Mouse (Mus musculus) left cerebral cortex, postnatal 25 days (tissue): ENCODE data around the gene Klhl32. TPM values are rescaled to one million over a fixed set of nuclear protein-coding genes. Genes with fewer than 3 reads are reported as not detected.

Source experiments
- DNase-seq, 2 experiments: peaks; one replicate each; pipeline ENCODE4 v3.0.0; 2022; ENCODE audit warnings: low spot score in 2 of 2, mixed read lengths in 1 of 2
- intact Hi-C: fragments of 180-260 bp; cut with DNase I; formaldehyde crosslinking; loops from one replicate; pipeline ENCODE4 v1.15.1; 2025
- total RNA-seq, 2 experiments: library from RNA; stranded (reverse); gene quantifications; 2 replicates each; pipeline ENCODE4 v1.2.3; 2021

Gene Klhl32
- total RNA-seq, 2 experiments from 2014 or later: 13.8 to 17.5 TPM

DNA sequence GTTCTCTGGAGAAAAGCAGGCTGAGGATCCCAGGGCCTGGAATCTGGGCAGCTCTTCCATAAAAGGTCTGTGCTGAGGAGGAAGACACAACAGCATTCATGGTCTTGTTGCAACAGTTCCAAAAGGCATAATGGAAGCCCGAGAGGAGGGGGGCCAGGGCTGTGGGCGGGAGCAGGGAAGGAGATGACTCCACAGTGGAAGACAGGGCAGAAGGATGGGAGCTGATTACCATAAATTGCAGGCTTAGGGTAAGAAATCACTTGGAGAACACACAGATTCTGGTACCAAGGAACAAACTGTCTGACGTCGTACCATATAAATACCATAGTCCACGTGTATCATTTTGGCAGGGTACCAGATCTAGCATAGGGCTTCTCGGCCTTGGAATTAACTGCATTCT, 51.9 kb downstream of the Klhl32 start:
- DNase-seq: peak in 1 of 2 experiments; percentile 83
- intact Hi-C loops: loop anchor here (5.0 kb wide), 1 partner anchor 48 kb away; no protein-coding TSS in a partner anchor

- no peak for DNase-seq
- intact Hi-C loops: loop anchor here (5.0 kb wide), 1 partner anchor 49 kb away; no protein-coding TSS in a partner anchor
Measured at GRCm38 (mm10) chr4:24797868-24798267, 53.1 kb downstream of the Klhl32 start.

DNA sequence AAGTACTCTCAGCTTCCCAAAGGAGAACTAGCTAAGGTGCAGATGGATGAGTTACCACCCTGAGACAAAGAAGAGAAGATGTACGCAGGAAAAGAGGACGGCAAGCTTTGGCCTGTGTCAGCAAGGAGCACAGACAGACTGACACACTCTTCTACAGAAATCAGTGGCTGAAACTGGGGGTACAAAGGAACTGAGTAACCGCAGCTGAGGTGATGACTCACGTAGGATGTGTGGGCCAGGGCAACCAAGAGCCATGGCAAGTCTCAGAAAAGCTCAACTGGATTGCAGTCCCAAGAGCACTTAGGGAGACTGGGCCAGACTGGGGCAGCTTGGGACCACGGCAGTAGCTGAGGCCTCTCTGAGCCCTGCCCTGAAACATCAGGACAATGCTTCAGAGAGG, 53.6 kb downstream of the Klhl32 start:
- intact Hi-C loops: loop anchor here (5.0 kb wide), 1 partner anchor 50 kb away; no protein-coding TSS in a partner anchor
- DNase-seq: no peak

GRCm38 (mm10) chr4:24796229-24796628, 54.7 kb downstream of the Klhl32 start:
- DNase-seq: no peak
- intact Hi-C loops: loop anchor here (5.0 kb wide), 1 partner anchor 51 kb away; no protein-coding TSS in a partner anchor

DNA sequence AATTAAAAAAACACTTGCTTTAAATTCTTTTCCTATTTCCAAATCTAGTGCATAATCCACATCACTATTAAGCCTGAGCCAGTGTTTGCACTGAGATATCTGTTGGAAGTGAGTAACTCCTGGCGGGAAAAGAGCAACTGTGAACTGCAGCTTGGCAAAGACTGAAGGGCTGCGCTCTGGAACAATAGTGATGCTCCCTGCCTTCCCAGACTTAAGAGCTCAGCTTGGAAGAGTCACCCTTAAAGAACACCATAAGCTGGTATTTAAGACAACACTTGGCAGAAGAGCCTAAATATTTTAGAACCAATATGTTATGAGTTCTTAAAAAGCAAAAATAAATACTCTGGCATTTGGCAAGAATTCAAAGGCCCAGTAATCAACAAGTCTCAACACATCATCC, 55.7 kb downstream of the Klhl32 start:
- intact Hi-C loops: loop anchor here (5.0 kb wide), 1 partner anchor 52 kb away; no protein-coding TSS in a partner anchor
- DNase-seq: no peak

DNA sequence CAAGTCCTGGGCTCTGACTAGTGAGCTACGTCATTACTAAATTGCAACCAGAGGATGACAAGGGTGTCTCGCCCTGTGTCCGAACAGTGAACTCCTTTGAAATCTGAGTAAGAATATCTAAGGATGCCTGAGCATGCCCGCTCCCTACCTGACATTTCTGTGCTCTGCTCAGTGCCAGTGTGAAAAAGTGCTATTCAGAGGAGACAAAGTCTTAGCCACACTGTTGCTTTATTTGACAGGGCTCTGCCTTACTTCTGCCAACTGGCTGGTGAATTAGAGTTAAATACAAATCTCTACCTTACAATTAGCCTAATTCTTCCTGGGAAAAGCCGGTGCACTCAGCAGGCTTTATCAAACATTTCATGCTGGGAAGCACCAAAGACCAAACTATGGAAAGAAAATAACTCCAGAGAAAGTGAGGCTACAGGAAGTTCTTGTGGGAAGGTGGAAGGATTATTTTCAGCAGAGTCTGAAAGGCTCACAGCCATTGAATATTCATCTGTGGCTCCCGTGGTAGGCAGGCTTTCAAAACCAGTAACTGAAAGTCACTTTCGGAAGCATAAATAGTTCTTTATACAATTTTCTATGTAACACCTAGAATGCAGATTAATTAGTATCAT, 57.1 kb downstream of the Klhl32 start:
- DNase-seq: peak in 1 of 2 experiments; percentile 60
- intact Hi-C loops: no loop called here

- no peak for DNase-seq
- intact Hi-C loops: no loop called here
Measured at GRCm38 (mm10) chr4:24792416-24792981, 58.4 kb downstream of the Klhl32 start.

DNA sequence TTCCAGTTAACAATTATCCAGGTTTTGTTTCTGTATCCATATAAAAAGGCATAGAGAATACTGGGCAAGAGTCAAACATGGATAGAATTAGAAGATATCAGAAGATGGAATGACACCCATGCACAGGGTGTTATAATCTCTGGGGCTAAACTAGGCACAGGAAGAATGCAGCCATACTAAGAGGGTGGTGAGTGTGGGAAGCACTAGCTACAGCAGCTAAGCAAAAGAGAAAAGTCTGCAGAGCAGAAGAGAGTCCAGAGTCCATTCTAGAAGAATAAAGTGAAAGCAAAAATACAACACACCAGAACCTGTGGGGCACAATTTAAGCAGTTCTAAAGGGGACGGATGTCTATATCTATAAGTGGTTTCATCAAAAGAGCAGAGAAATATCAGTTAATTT, 61.6 kb downstream of the Klhl32 start:
- intact Hi-C loops: loop anchor here (5.0 kb wide), 1 partner anchor 52 kb away; no protein-coding TSS in a partner anchor

DNA sequence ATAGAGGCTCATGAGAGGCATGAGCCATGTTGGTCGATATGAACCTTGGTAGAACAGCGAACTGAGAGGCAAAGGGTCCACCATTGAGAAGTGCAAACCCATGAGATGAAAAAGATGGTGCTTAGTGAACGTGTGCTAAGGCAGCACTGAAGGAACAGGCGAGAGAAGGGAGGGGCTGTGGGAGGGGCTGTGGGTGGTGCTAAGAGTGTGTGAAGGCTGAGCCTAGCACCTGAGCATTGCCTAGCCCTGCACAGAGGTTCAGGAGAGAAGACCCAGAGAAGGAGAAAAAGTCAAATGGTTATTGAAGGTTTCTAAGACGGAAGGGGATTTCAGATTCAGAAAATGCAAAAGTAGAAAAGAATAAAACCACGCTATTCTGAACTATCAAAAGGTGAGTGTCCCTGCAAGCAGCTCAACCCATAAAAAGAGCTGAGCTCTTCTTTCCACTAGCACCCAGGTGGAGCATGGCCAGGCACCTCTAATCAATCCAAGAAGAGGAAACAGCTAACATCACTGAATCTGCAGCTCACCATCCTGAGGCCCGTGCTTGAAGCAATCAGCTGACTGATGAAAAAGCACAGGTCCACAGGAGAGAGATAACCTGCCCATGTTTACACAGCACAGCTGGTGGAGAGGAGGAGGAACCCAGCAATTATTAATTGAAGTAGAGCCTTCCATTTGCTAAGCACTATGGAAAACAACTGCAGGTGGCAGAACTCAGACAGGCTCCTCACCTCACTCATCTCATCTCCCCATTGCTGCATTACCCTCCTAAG, 65.0 kb downstream of the Klhl32 start:
- intact Hi-C loops: loop anchor here (5.0 kb wide), 1 partner anchor 49 kb away; no protein-coding TSS in a partner anchor
- DNase-seq: no peak

More for the DNA sequence above, 61.6 kb downstream of the Klhl32 start:
- DNase-seq: peak in 1 of 2 experiments; percentile 27

- intact Hi-C loops: no loop called here
- DNase-seq: no peak
Measured at GRCm38 (mm10) chr4:24765919-24766318, 85.0 kb downstream of the Klhl32 start.

GRCm38 (mm10) chr4:24765469-24765868, 85.5 kb downstream of the Klhl32 start:
- no peak for DNase-seq
- intact Hi-C loops: no loop called here

GRCm38 (mm10) chr4:24764558-24764957, 86.4 kb downstream of the Klhl32 start:
- DNase-seq: no peak
- intact Hi-C loops: no loop called here

- intact Hi-C loops: no loop called here
- DNase-seq: no peak
Measured at GRCm38 (mm10) chr4:24763451-24763850, 87.5 kb downstream of the Klhl32 start.

DNA sequence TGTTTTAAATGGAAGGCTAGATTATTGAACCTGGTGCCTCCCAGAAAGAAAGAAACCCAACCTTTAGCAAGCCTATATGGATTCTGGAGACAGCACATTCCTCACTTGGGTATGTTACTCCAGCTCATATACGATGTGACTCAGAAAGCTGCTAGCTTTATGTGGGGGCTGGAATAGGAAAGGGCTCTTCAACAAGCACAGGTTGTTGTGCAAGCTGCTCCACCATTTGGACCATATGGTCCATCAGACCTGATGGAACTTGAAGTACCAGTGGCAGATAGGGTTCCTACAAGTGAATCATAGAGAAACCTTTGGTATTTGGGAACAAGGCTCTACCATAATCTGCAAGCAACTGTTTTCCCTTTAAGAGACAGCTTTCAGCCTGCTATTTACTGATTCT, 92.0 kb downstream of the Klhl32 start:
- intact Hi-C loops: no loop called here

DNA sequence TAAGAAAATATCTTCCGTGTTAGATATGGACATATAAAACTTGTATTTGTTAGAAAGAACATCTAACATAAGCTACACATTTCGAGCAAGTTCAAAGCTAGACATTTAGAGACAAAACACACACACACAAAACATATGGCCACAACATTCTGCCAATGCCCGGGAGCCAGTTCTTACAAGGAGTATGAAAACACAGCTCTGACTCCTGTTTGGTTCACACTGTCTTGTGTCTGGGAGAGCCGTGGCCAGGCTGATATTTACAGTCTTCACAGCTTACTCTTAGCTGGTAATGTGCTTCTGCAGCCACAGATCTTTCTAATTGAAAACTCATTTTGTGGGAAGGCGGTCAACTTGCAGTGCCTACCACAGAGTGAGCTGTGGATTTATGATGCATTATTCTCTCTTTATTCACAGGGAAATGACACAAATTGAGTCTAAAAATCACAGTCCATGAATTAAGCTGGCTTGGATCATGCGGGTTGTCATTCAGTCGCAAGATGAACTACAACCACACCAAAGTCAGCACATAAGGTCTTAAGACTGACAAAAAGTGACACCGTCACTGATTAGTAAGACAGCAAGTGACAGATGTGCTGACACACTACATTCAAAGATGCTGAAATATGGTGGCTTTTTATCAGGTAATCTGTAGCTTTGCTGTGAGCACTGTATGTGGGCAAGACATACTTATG, 98.3 kb downstream of the Klhl32 start:
- peak in 1 of 2 experiments; percentile 50 for DNase-seq
- intact Hi-C loops: no loop called here

More for the DNA sequence above, 92.0 kb downstream of the Klhl32 start:
- DNase-seq: peak in 1 of 2 experiments; percentile 49

- peak; percentile 42 to 80 for DNase-seq
- intact Hi-C loops: loop anchor here (5.0 kb wide), 2 partner anchors 50 to 110 kb away; no protein-coding TSS in a partner anchor
Measured at GRCm38 (mm10) chr4:24737080-24737479, 113.8 kb downstream of the Klhl32 start.

GRCm38 (mm10) chr4:24720834-24721233, 130.1 kb downstream of the Klhl32 start:
- DNase-seq: peak; percentile 68 to 86
- intact Hi-C loops: loop anchor here (1.0 to 10.0 kb wide), 3 partner anchors 175 to 456 kb away; no protein-coding TSS in a partner anchor

DNA sequence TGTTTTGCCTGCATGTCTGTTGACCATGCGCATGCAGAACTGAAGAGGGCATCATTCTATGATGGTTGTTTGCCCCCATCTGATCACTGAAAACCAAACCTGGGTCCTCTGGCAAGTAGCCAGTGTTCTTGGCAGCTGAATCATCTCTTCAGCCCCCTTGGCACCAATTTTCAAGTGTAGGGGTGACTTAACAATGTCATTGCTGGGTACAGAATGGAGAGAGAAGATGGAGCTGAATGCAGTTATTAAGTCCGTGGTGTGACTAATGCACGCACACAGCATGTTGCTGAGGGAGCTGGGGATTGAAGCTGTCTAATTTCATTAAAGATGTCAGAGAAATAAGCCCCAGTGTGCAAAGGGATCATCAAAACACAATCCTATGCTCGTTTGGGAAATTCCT, 135.4 kb downstream of the Klhl32 start:
- intact Hi-C loops: no loop called here
- DNase-seq: no peak

DNA sequence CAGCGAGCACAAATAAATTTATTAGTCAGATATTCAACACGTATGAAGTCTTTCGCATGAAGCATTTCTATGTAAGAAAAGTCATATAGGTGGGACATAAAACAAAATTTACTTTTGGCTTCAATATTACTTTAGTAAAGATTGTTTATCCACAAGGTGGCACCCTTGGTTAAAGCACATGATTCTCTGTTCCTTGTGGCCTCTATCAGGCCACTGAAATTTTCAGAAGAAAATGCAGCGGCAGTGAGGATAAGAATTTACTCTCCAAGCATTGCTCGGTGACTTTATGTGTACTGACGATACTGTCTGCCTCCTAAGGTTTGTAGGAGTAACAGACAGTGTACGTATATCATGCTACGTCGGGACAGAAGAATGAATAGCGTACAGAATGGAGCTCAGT, 136.6 kb downstream of the Klhl32 start:
- peak in 1 of 2 experiments; percentile 26 for DNase-seq
- intact Hi-C loops: no loop called here
